In the genomic region with DNA sequence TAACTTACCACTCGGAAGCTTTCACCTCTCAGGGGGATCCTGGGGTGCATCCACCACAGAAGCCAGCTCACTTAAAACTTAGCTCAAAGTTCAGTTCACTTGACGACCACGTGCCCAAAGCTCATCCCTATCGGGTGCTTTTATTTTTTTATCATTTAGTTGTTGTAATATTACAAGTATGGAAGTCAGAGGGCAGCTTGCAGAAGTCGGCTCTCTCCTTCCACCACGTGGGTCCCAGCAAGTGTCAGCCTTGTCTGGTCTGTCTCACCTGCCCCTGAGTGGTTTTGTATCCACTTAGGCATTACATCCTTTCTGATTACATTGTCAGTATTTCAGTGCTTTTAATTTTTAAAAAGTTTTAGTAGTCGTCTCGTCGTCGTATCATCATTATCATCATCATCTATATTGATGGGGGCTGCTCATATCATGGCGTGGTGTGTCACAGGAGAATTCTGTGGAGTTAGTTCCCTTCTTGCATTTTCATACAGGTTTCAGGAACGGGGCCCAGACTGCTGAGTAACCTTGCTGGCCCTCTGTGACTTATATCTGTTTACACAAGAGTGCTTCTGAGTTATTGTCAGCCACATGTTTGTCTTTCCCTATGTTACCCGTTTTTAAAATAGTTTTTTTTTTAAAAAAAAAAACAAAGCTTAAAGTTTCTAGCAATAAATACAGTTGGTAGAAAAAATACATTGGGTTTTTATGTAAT, we compare ENCODE assay signal across 22 mouse cellular contexts. TPM values are rescaled to one million over a fixed set of nuclear protein-coding genes. Genes with fewer than 3 reads are reported as not detected.
DNase-seq lines count a peak whose midpoint lies in the region; ATAC-seq and TF ChIP-seq lines count a peak whose summit lies in the region.
"Had no signal": no experiment of that assay in that cellular context is flagged by ENCODE, and none has a peak within 500 bp of the region (broad histone marks: within the 10 kb centered on the region; RNA-seq: fewer than 3 reads in every experiment).

No protein-coding gene starts in this region.

- no peak for TF ChIP-seq EP300 in heart, adult 2 months (IDR thresholded peaks at IDR 0.05; ENCODE audit: insufficient read depth, low read depth, low read length)

- TF ChIP-seq CTCF in heart, adult 2 months (IDR thresholded peaks at IDR 0.05), result no peak
- TF ChIP-seq CTCF in C2C12 (IDR thresholded peaks at IDR 0.05; ENCODE audit: control insufficient read depth, insufficient read depth, insufficient read length), result no peak

- no peak overlapping the region for H3K9ac ChIP-seq in heart, adult 2 months (ENCODE audit: low read depth, low read length)
- no peak overlapping the region for H3K9ac ChIP-seq in heart, embryonic 14.5 days (ENCODE audit: low read length)
- H3K9ac ChIP-seq: embryonic facial prominence, embryonic 15.5 days; hindbrain, embryonic 13.5 days had no signal

- H3K36me3 ChIP-seq in heart, embryonic 10.5 days, result no peaks in the 10 kb centered on the region
- H3K36me3 ChIP-seq in heart, adult 2 months (ENCODE audit: control insufficient read depth, insufficient read depth, low read length), result no peaks in the 10 kb centered on the region
- no peaks in the 10 kb centered on the region for H3K36me3 ChIP-seq in heart, embryonic 14.5 days (ENCODE audit: control insufficient read depth, insufficient read depth, low read length)
- no peaks in the 10 kb centered on the region for H3K36me3 ChIP-seq in C2C12 (ENCODE audit: control insufficient read depth, insufficient read depth)
- H3K36me3 ChIP-seq: embryonic facial prominence, embryonic 15.5 days; forebrain, embryonic 10.5 days; hindbrain, embryonic 13.5 days had no signal

- H3K4me2 ChIP-seq in heart, embryonic 14.5 days (ENCODE audit: low read length), result peak overlapping the region; percentile 56
- H3K4me2 ChIP-seq: embryonic facial prominence, embryonic 15.5 days; hindbrain, embryonic 13.5 days had no signal

- no peaks in the 10 kb centered on the region for H3K27me3 ChIP-seq in heart, embryonic 10.5 days (ENCODE audit: insufficient read depth, poor library complexity, severe bottlenecking)
- no peaks in the 10 kb centered on the region; the same call in 1 of the 2 replicates for H3K27me3 ChIP-seq in heart, adult 2 months (ENCODE audit: control insufficient read depth, insufficient read depth, low read length)
- no peaks in the 10 kb centered on the region for H3K27me3 ChIP-seq in heart, embryonic 14.5 days (ENCODE audit: control insufficient read depth, insufficient read depth, low read length)
- peaks cover 3% of the 10 kb centered on the region for H3K27me3 ChIP-seq in C2C12 (ENCODE audit: control insufficient read depth, insufficient read depth, insufficient read length)
- H3K27me3 ChIP-seq: embryonic facial prominence, embryonic 15.5 days had no signal

- ATAC-seq in heart, embryonic 14.5 days (ENCODE audit: insufficient number of reproducible peaks, insufficient read depth, low FRiP score, low read depth), result no peak
- ATAC-seq: forebrain, embryonic 14.5 days; hindbrain, postnatal 0 days had no signal

- no peak overlapping the region for H3K27ac ChIP-seq in heart, embryonic 10.5 days
- H3K27ac ChIP-seq in heart, adult 2 months, result no peak overlapping the region
- H3K27ac ChIP-seq in heart, embryonic 14.5 days (replicated peaks in 1 of 2; ENCODE audit: control insufficient read depth in 1 of 2, insufficient read depth in 1 of 2, low read depth in 2 of 2, low read length in 2 of 2), result no peak overlapping the region
- H3K27ac ChIP-seq: embryonic facial prominence, embryonic 15.5 days; forebrain, embryonic 10.5 days; gastrocnemius, adult 2 months; hindbrain, embryonic 13.5 days; hindbrain, postnatal 0 days had no signal

- H3K4me1 ChIP-seq in heart, embryonic 10.5 days, result peaks cover 11% of the 10 kb centered on the region
- H3K4me1 ChIP-seq in heart, adult 2 months (ENCODE audit: control insufficient read depth, insufficient read depth, low read length), result peaks cover 2% of the 10 kb centered on the region; the same call in 1 of the 2 replicates
- peaks cover 8 to 10% of the 10 kb centered on the region in 2 experiments; a peak in 2 of 4 replicates for H3K4me1 ChIP-seq in heart, embryonic 14.5 days (ENCODE audit: control insufficient read depth in 2 of 2, insufficient read depth in 2 of 2, low read length in 2 of 2)

- WGBS in heart, embryonic 10.5 days, result 58% methylated on average over 13 of the region's 13 CpGs
- WGBS in heart, adult 2 months, result 61% methylated on average over 13 of the region's 13 CpGs
- WGBS in heart, embryonic 14.5 days, result 56% methylated on average over 13 of the region's 13 CpGs

- no peak overlapping the region for H3K4me3 ChIP-seq in heart, embryonic 10.5 days
- no peak overlapping the region for H3K4me3 ChIP-seq in heart, adult 2 months
- H3K4me3 ChIP-seq in heart, embryonic 14.5 days (ENCODE audit: control insufficient read depth in 1 of 2, insufficient read depth in 1 of 2, low read depth in 1 of 2, low read length in 2 of 2), result no peak overlapping the region
- H3K4me3 ChIP-seq in C2C12 (ENCODE audit: insufficient read depth, poor library complexity, severe bottlenecking), result no peak overlapping the region
- H3K4me3 ChIP-seq: embryonic facial prominence, embryonic 15.5 days; erythroblast, embryonic 14.5 days; forebrain, embryonic 10.5 days; gastrocnemius, adult 2 months; hindbrain, embryonic 13.5 days had no signal

- intact Hi-C loops in heart, adult 2 months (cut with DNase I), result no loop called here
- intact Hi-C loops in heart, postnatal 10 days (cut with DNase I), result no loop called here
- intact Hi-C loops in left cerebral cortex, postnatal 14 days (cut with DNase I), result no loop called here

- H3K9me3 ChIP-seq in heart, embryonic 10.5 days, result no peaks in the 10 kb centered on the region
- no peaks in the 10 kb centered on the region for H3K9me3 ChIP-seq in heart, embryonic 14.5 days (ENCODE audit: control insufficient read depth, low read length)
- H3K9me3 ChIP-seq: embryonic facial prominence, embryonic 15.5 days; forebrain, embryonic 10.5 days; hindbrain, embryonic 13.5 days had no signal

- H3K79me2 ChIP-seq in heart, adult 2 months (replicated peaks; ENCODE audit: control insufficient read depth, insufficient read depth, low read length), result no peaks in the 10 kb centered on the region
- H3K79me2 ChIP-seq in C2C12 (ENCODE audit: control insufficient read depth, insufficient read depth), result no peaks in the 10 kb centered on the region

- no peak overlapping the region for H3ac ChIP-seq in C2C12 (ENCODE audit: control insufficient read depth, insufficient read length, low read depth)

- H3K79me3 ChIP-seq in C2C12 (ENCODE audit: low read depth), result no peaks in the 10 kb centered on the region

- DNase-seq in heart, embryonic 10.5 days (ENCODE audit: low spot score), result peak; percentile 50
- no peak for DNase-seq in heart, adult 2 months
- no peak for DNase-seq in heart, postnatal 10 days
- peak; percentile 2 for DNase-seq in heart, postnatal 4 days
- no peak for DNase-seq in kidney, postnatal 25 days
- DNase-seq in left cerebral cortex, postnatal 14 days (ENCODE audit: low spot score in 2 of 2), result no peak
- DNase-seq: cerebellum, adult 11 months; cerebellum, adult 8-10 months; cerebellum, postnatal 14 days; embryo, embryonic 11 days; gastrocnemius, adult 2 months; gastrocnemius, postnatal 25 days; kidney, adult 11 months had no signal

- TF ChIP-seq POLR2A in heart, adult 2 months (IDR thresholded peaks at IDR 0.05; ENCODE audit: insufficient read depth, low read depth, low read length), result no peak

TF ChIP-seq in C2C12, 6 proteins besides CTCF, POLR2A, EP300 and RAD21:
- TF ChIP-seq CEBPB (IDR thresholded peaks at IDR 0.05; ENCODE audit: low read depth), result no peak
- peak; percentile 5 for TF ChIP-seq USF1 (IDR thresholded peaks at IDR 0.05; ENCODE audit: low read depth)

RNA-seq across cellular contexts. Expression of a gene that starts 14.8 kb away (rescaled TPM):
- polyA plus RNA-seq in heart, embryonic 10.5 days (2016; fragmentation: Nextera tagmentation; extraction: Ambion mirVana), result 36.7 and 54.6 TPM in 2 replicates
- 10 to 100 TPM; 41.2 to 47.6 TPM for total RNA-seq in heart, adult 2 months (2021)
- polyA plus RNA-seq in heart, adult 2 months (2012; rRNA removed), result 27.2 and 32.6 TPM in 2 replicates
- 24.1 and 27.1 TPM in 2 replicates for polyA plus RNA-seq in heart, embryonic 14.5 days (2014; fragmentation: Nextera tagmentation; extraction: Ambion mirVana)
- total RNA-seq in heart, postnatal 10 days (2021), result 10 to 100 TPM; 42.6 to 52.0 TPM
- polyA plus RNA-seq in C2C12 (2012; fragmentation: generic; extraction: Trizol), result 0.20 TPM
- total RNA-seq in heart, postnatal 4 days (2021), result 10 to 100 TPM; 28.5 to 28.9 TPM
- total RNA-seq in left cerebral cortex, postnatal 14 days (2021), result 1 to 10 TPM; 9.3 TPM

RNA-seq across cellular contexts. Expression of a gene that starts 26.7 kb away (rescaled TPM):
- 0.62 and 0.63 TPM in 2 replicates for polyA plus RNA-seq in heart, embryonic 10.5 days (2016; fragmentation: Nextera tagmentation; extraction: Ambion mirVana)
- total RNA-seq in heart, adult 2 months (2021), result under 1 TPM; 0.30 to 0.47 TPM
- polyA plus RNA-seq in heart, adult 2 months (2012; rRNA removed), result 0.18 and 0.38 TPM in 2 replicates
- 0.62 and 0.80 TPM in 2 replicates for polyA plus RNA-seq in heart, embryonic 14.5 days (2014; fragmentation: Nextera tagmentation; extraction: Ambion mirVana)
- total RNA-seq in heart, postnatal 10 days (2021), result 1 to 10 TPM; 1.0 to 1.2 TPM
- 0.09 TPM for polyA plus RNA-seq in C2C12 (2012; fragmentation: generic; extraction: Trizol)
- total RNA-seq in heart, postnatal 4 days (2021), result 1 to 10 TPM; 1.6 to 1.7 TPM
- total RNA-seq in left cerebral cortex, postnatal 14 days (2021), result 10 to 100 TPM; 13.1 to 15.0 TPM
- total RNA-seq: common myeloid progenitor, adult 5-6 weeks had no signal
- polyA plus RNA-seq: erythroblast, embryonic 14.5 days had no signal

Comparison
In these comparisons a context has a peak if more than half of its experiments do, and no peak if none do; other contexts are left out.
1. DNase-seq: peak in heart, embryonic 10.5 days (single experiment) and heart, postnatal 4 days (single experiment); none in heart, adult 2 months (0 of 2), heart, postnatal 10 days (0 of 2), kidney, postnatal 25 days (0 of 2) and left cerebral cortex, postnatal 14 days (0 of 2).
2. RNA of a gene that starts 26.7 kb away (total RNA-seq): 13.1 to 15.0 TPM in left cerebral cortex, postnatal 14 days; 1.6 to 1.7 TPM in heart, postnatal 4 days, 1.0 to 1.2 TPM in heart, postnatal 10 days and 0.30 to 0.47 TPM in heart, adult 2 months; every median in the first group is over 4 times any median in the second.